Mouse (Mus musculus): ENCODE measurements at regions not wholly inside any gene's neighbourhood (a gene's known extent, or its start where the extent isn't known, plus 50 kb on each side); places are given as distances from the start of the nearest gene placed in this dataset.
A peak's percentile ranks its signal among the peaks of the same experiment; 100 is the strongest.

GRCm38 (mm10) chr17:94165305-94165860 is 584.4 kb downstream of the Mettl4 start:
- H3K4me1 ChIP-seq, result no peaks in the 10 kb centered on the region
- no peak overlapping the region for H3K27ac ChIP-seq
- 30% methylated on average over 2 of the region's 2 CpGs for WGBS

GRCm38 (mm10) chr17:94144298-94144697 is 605.5 kb downstream of the Mettl4 start:
- H3K9me3 ChIP-seq, result no peaks in the 10 kb centered on the region
- no peaks in the 10 kb centered on the region for H3K4me1 ChIP-seq
- H3K9ac ChIP-seq, result no peak overlapping the region
- no peak for ATAC-seq (ENCODE audit: low FRiP score)
- H3K27me3 ChIP-seq, result no peaks in the 10 kb centered on the region
- no peak overlapping the region for H3K4me3 ChIP-seq (replicated peaks)
- no peak overlapping the region for H3K4me2 ChIP-seq
- no peaks in the 10 kb centered on the region for H3K36me3 ChIP-seq (replicated peaks)
- no peak overlapping the region for H3K27ac ChIP-seq

More at GRCm38 (mm10) chr17:94165305-94165860, 584.4 kb downstream of the Mettl4 start:
- Histone ChIP-seq H3K9me3 (no peaks in the 10 kb centered on the region), H3K4me2 (no peak overlapping the region), H3K9ac (no peak overlapping the region), H3K4me3 (replicated peaks) (no peak overlapping the region), H3K27me3 (no peaks in the 10 kb centered on the region), H3K36me3 (replicated peaks) (no peaks in the 10 kb centered on the region)
- ATAC-seq (ENCODE audit: low FRiP score), result peak; percentile 81; the same call in 1 of the 2 replicates

- H3K27me3 ChIP-seq, result no peaks in the 10 kb centered on the region
- no peaks in the 10 kb centered on the region for H3K9me3 ChIP-seq
Measured at GRCm38 (mm10) chr17:94133201-94133600, 616.6 kb downstream of the Mettl4 start.

GRCm38 (mm10) chr17:94093984-94094660 is 655.7 kb downstream of the Mettl4 start:
- no peak overlapping the region for H3K9ac ChIP-seq
- no peaks in the 10 kb centered on the region for H3K36me3 ChIP-seq (replicated peaks)
- H3K4me3 ChIP-seq (replicated peaks), result no peak overlapping the region
- no peak overlapping the region for H3K27ac ChIP-seq
- H3K27me3 ChIP-seq, result no peaks in the 10 kb centered on the region
- WGBS, result 74% methylated on average over 4 of the region's 4 CpGs
- H3K9me3 ChIP-seq, result no peaks in the 10 kb centered on the region
- no peak for ATAC-seq (ENCODE audit: low FRiP score)
- H3K4me2 ChIP-seq, result no peak overlapping the region
- H3K4me1 ChIP-seq, result no peaks in the 10 kb centered on the region

More at GRCm38 (mm10) chr17:94133201-94133600, 616.6 kb downstream of the Mettl4 start:
- ATAC-seq (ENCODE audit: low FRiP score), result no peak
- Histone ChIP-seq H3K4me1 (no peaks in the 10 kb centered on the region), H3K27ac (no peak overlapping the region), H3K4me2 (no peak overlapping the region), H3K9ac (no peak overlapping the region), H3K36me3 (replicated peaks) (no peaks in the 10 kb centered on the region), H3K4me3 (replicated peaks) (no peak overlapping the region)

GRCm38 (mm10) chr17:94054436-94055060 is 695.3 kb downstream of the Mettl4 start:
- no peak overlapping the region for H3K4me2 ChIP-seq
- no peak overlapping the region for H3K9ac ChIP-seq
- no peak for ATAC-seq (ENCODE audit: low FRiP score)

GRCm38 (mm10) chr17:94048475-94048874 is 701.3 kb downstream of the Mettl4 start:
- H3K27ac ChIP-seq, result no peak overlapping the region
- no peaks in the 10 kb centered on the region for H3K27me3 ChIP-seq
- no peak overlapping the region for H3K9ac ChIP-seq
- H3K4me2 ChIP-seq, result no peak overlapping the region
- 86% methylated on average over 2 of the region's 2 CpGs for WGBS
- no peaks in the 10 kb centered on the region for H3K4me1 ChIP-seq
- ATAC-seq (ENCODE audit: low FRiP score), result no peak
- H3K9me3 ChIP-seq, result no peaks in the 10 kb centered on the region
- no peak overlapping the region for H3K4me3 ChIP-seq (replicated peaks)
- no peaks in the 10 kb centered on the region for H3K36me3 ChIP-seq (replicated peaks)

More at GRCm38 (mm10) chr17:94054436-94055060, 695.3 kb downstream of the Mettl4 start:
- H3K27ac ChIP-seq, result no peak overlapping the region
- no peaks in the 10 kb centered on the region for H3K27me3 ChIP-seq
- H3K4me1 ChIP-seq, result no peaks in the 10 kb centered on the region
- H3K4me3 ChIP-seq (replicated peaks), result no peak overlapping the region
- H3K36me3 ChIP-seq (replicated peaks), result no peaks in the 10 kb centered on the region
- no peaks in the 10 kb centered on the region for H3K9me3 ChIP-seq
- 75% methylated on average over 3 of the region's 3 CpGs for WGBS

- 64% methylated on average over 5 of the region's 5 CpGs for WGBS
- H3K9ac ChIP-seq, result no peak overlapping the region
- H3K27ac ChIP-seq, result no peak overlapping the region
- H3K4me1 ChIP-seq, result no peaks in the 10 kb centered on the region
- no peak for ATAC-seq (ENCODE audit: low FRiP score)
- no peak overlapping the region for H3K4me2 ChIP-seq
- H3K36me3 ChIP-seq (replicated peaks), result no peaks in the 10 kb centered on the region
- H3K27me3 ChIP-seq, result no peaks in the 10 kb centered on the region
- no peaks in the 10 kb centered on the region for H3K9me3 ChIP-seq
- no peak overlapping the region for H3K4me3 ChIP-seq (replicated peaks)
Measured at GRCm38 (mm10) chr17:94038221-94038620, 711.6 kb downstream of the Mettl4 start.

GRCm38 (mm10) chr17:94012386-94012785 is 737.4 kb downstream of the Mettl4 start:
- H3K27me3 ChIP-seq, result no peaks in the 10 kb centered on the region
- WGBS, result 86% methylated on average over 2 of the region's 2 CpGs
- no peaks in the 10 kb centered on the region for H3K9me3 ChIP-seq
- no peaks in the 10 kb centered on the region for H3K36me3 ChIP-seq (replicated peaks)
- H3K4me1 ChIP-seq, result no peaks in the 10 kb centered on the region
- H3K27ac ChIP-seq, result no peak overlapping the region
- no peak overlapping the region for H3K4me2 ChIP-seq
- H3K4me3 ChIP-seq (replicated peaks), result no peak overlapping the region
- no peak for ATAC-seq (ENCODE audit: low FRiP score)
- H3K9ac ChIP-seq, result no peak overlapping the region

- Histone ChIP-seq H3K4me3 (replicated peaks) (no peak overlapping the region), H3K9ac (no peak overlapping the region), H3K4me1 (no peaks in the 10 kb centered on the region), H3K9me3 (no peaks in the 10 kb centered on the region), H3K36me3 (replicated peaks) (no peaks in the 10 kb centered on the region), H3K27me3 (no peaks in the 10 kb centered on the region), H3K4me2 (no peak overlapping the region), H3K27ac (no peak overlapping the region)
- no peak for ATAC-seq (ENCODE audit: low FRiP score)
- 80% methylated on average over 4 of the region's 4 CpGs for WGBS
Measured at GRCm38 (mm10) chr17:94002095-94002494, 747.7 kb downstream of the Mettl4 start.

GRCm38 (mm10) chr17:94001515-94001914 is 748.3 kb downstream of the Mettl4 start:
- Histone ChIP-seq H3K9ac (no peak overlapping the region), H3K4me2 (no peak overlapping the region), H3K27ac (no peak overlapping the region), H3K36me3 (replicated peaks) (no peaks in the 10 kb centered on the region), H3K27me3 (no peaks in the 10 kb centered on the region), H3K4me3 (replicated peaks) (no peak overlapping the region), H3K9me3 (no peaks in the 10 kb centered on the region), H3K4me1 (no peaks in the 10 kb centered on the region)
- ATAC-seq (ENCODE audit: low FRiP score), result no peak

GRCm38 (mm10) chr17:93986932-93987331 is 762.9 kb downstream of the Mettl4 start:
- ATAC-seq (ENCODE audit: low FRiP score), result no peak
- H3K9ac ChIP-seq, result no peak overlapping the region
- no peaks in the 10 kb centered on the region for H3K4me1 ChIP-seq
- H3K4me3 ChIP-seq (replicated peaks), result no peak overlapping the region
- 95% methylated on average over 2 of the region's 2 CpGs for WGBS
- H3K27ac ChIP-seq, result no peak overlapping the region
- H3K4me2 ChIP-seq, result no peak overlapping the region
- H3K27me3 ChIP-seq, result no peaks in the 10 kb centered on the region
- no peaks in the 10 kb centered on the region for H3K36me3 ChIP-seq (replicated peaks)
- H3K9me3 ChIP-seq, result no peaks in the 10 kb centered on the region

Measured in forebrain, embryonic 12.5 days (tissue).